ENCODE assay signal across 19 mouse cellular contexts in genomic region chr1:158227239-158227638, GRCm38 (mm10).
DNase-seq lines count a peak whose midpoint lies in the region; ATAC-seq and TF ChIP-seq lines count a peak whose summit lies in the region.
"Had no signal": no experiment of that assay in that cellular context is flagged by ENCODE, and none has a peak within 500 bp of the region (broad histone marks: within the 10 kb centered on the region; RNA-seq: fewer than 3 reads in every experiment).

No protein-coding gene starts in this region.

- no peak overlapping the region for H3K9ac ChIP-seq in forebrain, postnatal 0 days
- H3K9ac ChIP-seq in forebrain, embryonic 12.5 days: no peak overlapping the region
- no peak overlapping the region for H3K9ac ChIP-seq in midbrain, embryonic 13.5 days (replicated peaks)
- H3K9ac ChIP-seq in midbrain, embryonic 14.5 days (replicated peaks; ENCODE audit: low read length): no peak overlapping the region
- H3K9ac ChIP-seq in embryonic facial prominence, embryonic 14.5 days (ENCODE audit: low read depth, low read length): no peak overlapping the region
- H3K9ac ChIP-seq: heart, embryonic 15.5 days; limb, embryonic 12.5 days; liver, embryonic 14.5 days had no signal

- H3K27ac ChIP-seq in forebrain, postnatal 0 days (ENCODE audit: low read depth, low read length): no peak overlapping the region
- H3K27ac ChIP-seq in forebrain, embryonic 12.5 days: no peak overlapping the region
- H3K27ac ChIP-seq in midbrain, embryonic 13.5 days: no peak overlapping the region
- no peak overlapping the region for H3K27ac ChIP-seq in midbrain, embryonic 14.5 days (replicated peaks; ENCODE audit: low read depth, low read length)
- H3K27ac ChIP-seq in embryonic facial prominence, embryonic 14.5 days (replicated peaks; ENCODE audit: low read depth, low read length): no peak overlapping the region
- H3K27ac ChIP-seq: heart, embryonic 15.5 days; kidney, postnatal 0 days; limb, embryonic 12.5 days; liver, embryonic 14.5 days had no signal

- ATAC-seq in forebrain, postnatal 0 days: peak; percentile 29; the same call in 1 of the 2 replicates
- no peak for ATAC-seq in forebrain, embryonic 12.5 days (ENCODE audit: low FRiP score)
- peak; percentile 63 for ATAC-seq in midbrain, embryonic 13.5 days
- ATAC-seq in midbrain, embryonic 14.5 days (ENCODE audit: low FRiP score, low TSS enrichment): no peak
- peak; percentile 47; the same call in 1 of the 2 replicates for ATAC-seq in embryonic facial prominence, embryonic 14.5 days (ENCODE audit: low read depth)
- ATAC-seq: intestine, postnatal 0 days; lung, postnatal 0 days had no signal

- H3K27me3 ChIP-seq in forebrain, postnatal 0 days (ENCODE audit: insufficient read depth, low read length): no peaks in the 10 kb centered on the region
- no peaks in the 10 kb centered on the region for H3K27me3 ChIP-seq in forebrain, embryonic 12.5 days
- no peaks in the 10 kb centered on the region for H3K27me3 ChIP-seq in midbrain, embryonic 13.5 days
- no peaks in the 10 kb centered on the region for H3K27me3 ChIP-seq in midbrain, embryonic 14.5 days (ENCODE audit: control insufficient read depth, insufficient read depth, low read length)
- no peaks in the 10 kb centered on the region for H3K27me3 ChIP-seq in embryonic facial prominence, embryonic 14.5 days (replicated peaks; ENCODE audit: control insufficient read depth, insufficient read depth, low read length)
- H3K27me3 ChIP-seq: heart, embryonic 15.5 days; limb, embryonic 12.5 days; megakaryocyte, embryonic 14.5 days had no signal

- no peaks in the 10 kb centered on the region for H3K4me1 ChIP-seq in forebrain, postnatal 0 days (ENCODE audit: insufficient read depth)
- H3K4me1 ChIP-seq in forebrain, embryonic 12.5 days: peaks cover 13% of the 10 kb centered on the region
- H3K4me1 ChIP-seq in midbrain, embryonic 13.5 days (replicated peaks): peaks cover 15% of the 10 kb centered on the region
- 0 out of 2 replicates have a peak, but pooled peaks cover 3% of the 10 kb centered on the region for H3K4me1 ChIP-seq in midbrain, embryonic 14.5 days (ENCODE audit: control insufficient read depth, insufficient read depth, low read length)
- H3K4me1 ChIP-seq in embryonic facial prominence, embryonic 14.5 days (ENCODE audit: control insufficient read depth, insufficient read depth, low read length): no peaks in the 10 kb centered on the region; the same call in 1 of the 2 replicates
- H3K4me1 ChIP-seq: heart, embryonic 15.5 days had no signal

- no peak for DNase-seq in forebrain, postnatal 0 days
- no peak for DNase-seq in midbrain, embryonic 14.5 days
- DNase-seq in embryonic facial prominence, embryonic 14.5 days (ENCODE audit: low spot score): peak; percentile 24
- DNase-seq in yolk sac, embryonic 10.5 days (ENCODE audit: low spot score): no peak
- no peak for DNase-seq in right cerebral cortex, postnatal 25 days
- DNase-seq: cerebellum, adult 11 months; cerebellum, postnatal 25 days; heart, adult 18-20 months; spleen, adult 18-20 months; thymus, adult 18-20 months had no signal

- no peak overlapping the region for H3K4me2 ChIP-seq in forebrain, postnatal 0 days (ENCODE audit: low read depth)
- no peak overlapping the region for H3K4me2 ChIP-seq in forebrain, embryonic 12.5 days
- H3K4me2 ChIP-seq in midbrain, embryonic 13.5 days (replicated peaks): no peak overlapping the region
- H3K4me2 ChIP-seq in midbrain, embryonic 14.5 days (ENCODE audit: low read length): no peak overlapping the region
- no peak overlapping the region for H3K4me2 ChIP-seq in embryonic facial prominence, embryonic 14.5 days (ENCODE audit: low read depth, low read length)
- H3K4me2 ChIP-seq: heart, embryonic 15.5 days; limb, embryonic 12.5 days had no signal

- H3K9me3 ChIP-seq in forebrain, postnatal 0 days (ENCODE audit: low read length): no peaks in the 10 kb centered on the region
- no peaks in the 10 kb centered on the region for H3K9me3 ChIP-seq in forebrain, embryonic 12.5 days
- H3K9me3 ChIP-seq in midbrain, embryonic 13.5 days: no peaks in the 10 kb centered on the region
- H3K9me3 ChIP-seq in midbrain, embryonic 14.5 days (ENCODE audit: control insufficient read depth, low read length): no peaks in the 10 kb centered on the region
- H3K9me3 ChIP-seq in embryonic facial prominence, embryonic 14.5 days (ENCODE audit: control insufficient read depth, low read length): no peaks in the 10 kb centered on the region
- H3K9me3 ChIP-seq: heart, embryonic 15.5 days; limb, embryonic 12.5 days; megakaryocyte, embryonic 14.5 days had no signal

- TF ChIP-seq CTCF in forebrain, postnatal 0 days (IDR thresholded peaks at IDR 0.05; ENCODE audit: low read depth): no peak

- no peaks in the 10 kb centered on the region for H3K36me3 ChIP-seq in forebrain, postnatal 0 days (ENCODE audit: insufficient read depth)
- no peaks in the 10 kb centered on the region for H3K36me3 ChIP-seq in forebrain, embryonic 12.5 days (replicated peaks)
- no peaks in the 10 kb centered on the region for H3K36me3 ChIP-seq in midbrain, embryonic 13.5 days
- H3K36me3 ChIP-seq in midbrain, embryonic 14.5 days (ENCODE audit: control insufficient read depth, insufficient read depth, low read length): no peaks in the 10 kb centered on the region
- H3K36me3 ChIP-seq in embryonic facial prominence, embryonic 14.5 days (ENCODE audit: control insufficient read depth, insufficient read depth, low read length): no peaks in the 10 kb centered on the region
- H3K36me3 ChIP-seq: heart, embryonic 15.5 days; limb, embryonic 12.5 days had no signal

- H3K4me3 ChIP-seq in forebrain, postnatal 0 days (ENCODE audit: low read depth, low read length): no peak overlapping the region
- H3K4me3 ChIP-seq in forebrain, embryonic 12.5 days (replicated peaks): no peak overlapping the region
- H3K4me3 ChIP-seq in midbrain, embryonic 13.5 days (replicated peaks): no peak overlapping the region
- H3K4me3 ChIP-seq in midbrain, embryonic 14.5 days (replicated peaks; ENCODE audit: low read depth, low read length): no peak overlapping the region
- no peak overlapping the region for H3K4me3 ChIP-seq in embryonic facial prominence, embryonic 14.5 days (ENCODE audit: low read depth, low read length)
- H3K4me3 ChIP-seq: heart, embryonic 15.5 days; limb, embryonic 12.5 days; megakaryocyte, embryonic 14.5 days had no signal

- 81% methylated on average over 2 of the region's 2 CpGs for WGBS in forebrain, postnatal 0 days
- WGBS in forebrain, embryonic 12.5 days: 80% methylated on average over 2 of the region's 2 CpGs
- WGBS in midbrain, embryonic 13.5 days: 86% methylated on average over 2 of the region's 2 CpGs
- WGBS in midbrain, embryonic 14.5 days: 74% methylated on average over 2 of the region's 2 CpGs
- WGBS in embryonic facial prominence, embryonic 14.5 days: 57% methylated on average over 2 of the region's 2 CpGs

Comparison
In these comparisons a context has a peak if more than half of its experiments do, and no peak if none do; other contexts are left out.
1. ATAC-seq: peak in forebrain, postnatal 0 days (single experiment), midbrain, embryonic 13.5 days (single experiment) and embryonic facial prominence, embryonic 14.5 days (single experiment); none in forebrain, embryonic 12.5 days (single experiment) and midbrain, embryonic 14.5 days (single experiment).